Mouse (Mus musculus): ENCODE data around the gene Cmklr1. TPM values are rescaled to one million over a fixed set of nuclear protein-coding genes. Genes with fewer than 3 reads are reported as not detected.

Gene Cmklr1
- polyA plus RNA-seq, 1 experiment from 2014 or later = 2.2 TPM

- ATAC-seq (ENCODE audit: insufficient number of reproducible peaks, insufficient read depth, low FRiP score, low read depth) = no peak
- Histone ChIP-seq H3K4me1 (ENCODE audit: control insufficient read depth in 2 of 2, insufficient read depth in 2 of 2, low read length in 2 of 2) (no peaks in the 10 kb centered on the region), H3K4me3 (ENCODE audit: control insufficient read depth in 1 of 2, insufficient read depth in 1 of 2, low read depth in 1 of 2, low read length in 2 of 2) (no peak overlapping the region), H3K27me3 (ENCODE audit: control insufficient read depth, insufficient read depth, low read length) (no peaks in the 10 kb centered on the region), H3K4me2 (ENCODE audit: low read length) (no peak overlapping the region), H3K9me3 (ENCODE audit: control insufficient read depth, low read length) (no peaks in the 10 kb centered on the region), H3K27ac (replicated peaks in 1 of 2; ENCODE audit: control insufficient read depth in 1 of 2, insufficient read depth in 1 of 2, low read depth in 2 of 2, low read length in 2 of 2) (no peak overlapping the region), H3K36me3 (ENCODE audit: control insufficient read depth, insufficient read depth, low read length) (no peaks in the 10 kb centered on the region), H3K9ac (ENCODE audit: low read length) (no peak overlapping the region)
- 56% methylated on average over 5 of the region's 5 CpGs for WGBS
Observed at GRCm38 (mm10) chr5:113685471-113685870, 35.2 kb upstream of the Cmklr1 start.

- no peak overlapping the region for H3K27ac ChIP-seq (replicated peaks in 1 of 2; ENCODE audit: control insufficient read depth in 1 of 2, insufficient read depth in 1 of 2, low read depth in 2 of 2, low read length in 2 of 2)
- no peaks in the 10 kb centered on the region for H3K27me3 ChIP-seq (ENCODE audit: control insufficient read depth, insufficient read depth, low read length)
- no peak overlapping the region for H3K9ac ChIP-seq (ENCODE audit: low read length)
- H3K36me3 ChIP-seq (ENCODE audit: control insufficient read depth, insufficient read depth, low read length) = no peaks in the 10 kb centered on the region
- 78% methylated on average over 5 of the region's 5 CpGs for WGBS
- H3K4me2 ChIP-seq (ENCODE audit: low read length) = no peak overlapping the region
- H3K4me1 ChIP-seq (ENCODE audit: control insufficient read depth in 2 of 2, insufficient read depth in 2 of 2, low read length in 2 of 2) = no peaks in the 10 kb centered on the region
- ATAC-seq (ENCODE audit: insufficient number of reproducible peaks, insufficient read depth, low FRiP score, low read depth) = no peak
- H3K9me3 ChIP-seq (ENCODE audit: control insufficient read depth, low read length) = no peaks in the 10 kb centered on the region
- no peak overlapping the region for H3K4me3 ChIP-seq (ENCODE audit: control insufficient read depth in 1 of 2, insufficient read depth in 1 of 2, low read depth in 1 of 2, low read length in 2 of 2)
Observed at GRCm38 (mm10) chr5:113683246-113683645, 33.0 kb upstream of the Cmklr1 start.

DNA sequence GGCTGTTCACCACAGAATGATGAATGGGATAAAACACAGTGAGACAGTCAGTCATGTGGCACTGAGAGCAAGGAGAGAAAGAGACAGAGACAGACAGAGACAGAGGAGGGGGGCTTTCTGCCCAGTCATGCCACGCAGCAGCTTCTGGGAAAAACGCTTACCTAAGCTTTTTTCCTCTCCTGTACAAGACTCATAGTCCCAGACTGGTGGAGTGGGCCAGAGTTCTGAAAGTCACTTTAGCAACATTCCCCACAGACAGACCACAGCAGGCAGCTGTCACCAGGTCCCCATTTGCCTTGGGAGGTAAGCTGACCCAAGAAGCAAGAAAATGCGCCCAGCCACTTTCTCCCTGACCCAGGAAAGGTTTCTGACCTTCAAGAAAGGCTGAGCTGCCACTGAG lies 32.2 kb upstream of the Cmklr1 start:
- no peak overlapping the region for H3K27ac ChIP-seq (replicated peaks in 1 of 2; ENCODE audit: control insufficient read depth in 1 of 2, insufficient read depth in 1 of 2, low read depth in 2 of 2, low read length in 2 of 2)
- no peak for ATAC-seq (ENCODE audit: insufficient number of reproducible peaks, insufficient read depth, low FRiP score, low read depth)
- no peak overlapping the region for H3K4me3 ChIP-seq (ENCODE audit: control insufficient read depth in 1 of 2, insufficient read depth in 1 of 2, low read depth in 1 of 2, low read length in 2 of 2)
- no peaks in the 10 kb centered on the region for H3K36me3 ChIP-seq (ENCODE audit: control insufficient read depth, insufficient read depth, low read length)
- no peaks in the 10 kb centered on the region for H3K4me1 ChIP-seq (ENCODE audit: control insufficient read depth in 2 of 2, insufficient read depth in 2 of 2, low read length in 2 of 2)
- H3K27me3 ChIP-seq (ENCODE audit: control insufficient read depth, insufficient read depth, low read length) = no peaks in the 10 kb centered on the region
- no peak overlapping the region for H3K9ac ChIP-seq (ENCODE audit: low read length)
- H3K9me3 ChIP-seq (ENCODE audit: control insufficient read depth, low read length) = no peaks in the 10 kb centered on the region
- no peak overlapping the region for H3K4me2 ChIP-seq (ENCODE audit: low read length)
- 71% methylated on average over 3 of the region's 3 CpGs for WGBS

DNA sequence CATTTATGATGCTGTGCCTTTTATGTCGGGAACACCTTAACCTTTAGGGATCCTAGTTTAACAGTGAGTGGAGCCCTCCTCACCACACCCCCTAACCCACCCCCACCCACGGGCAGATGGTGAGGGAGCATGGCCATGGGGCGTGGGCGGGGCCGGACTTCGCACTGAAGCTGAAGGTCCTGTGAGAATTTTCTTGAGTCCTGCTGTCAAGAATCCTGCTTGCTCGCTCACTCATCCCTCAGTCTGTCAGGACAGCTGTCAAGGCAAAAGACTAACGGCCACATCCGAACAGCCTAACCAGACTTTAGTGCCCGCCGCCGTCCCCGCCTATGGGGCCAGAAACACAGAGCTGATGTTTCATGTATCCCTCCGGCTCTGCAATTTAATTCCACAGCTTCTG lies 31.0 kb upstream of the Cmklr1 start:
- 77% methylated on average over 14 of the region's 14 CpGs for WGBS
- Histone ChIP-seq H3K27ac (replicated peaks in 1 of 2; ENCODE audit: control insufficient read depth in 1 of 2, insufficient read depth in 1 of 2, low read depth in 2 of 2, low read length in 2 of 2) (no peak overlapping the region), H3K9me3 (ENCODE audit: control insufficient read depth, low read length) (no peaks in the 10 kb centered on the region), H3K4me2 (ENCODE audit: low read length) (no peak overlapping the region), H3K9ac (ENCODE audit: low read length) (no peak overlapping the region), H3K36me3 (ENCODE audit: control insufficient read depth, insufficient read depth, low read length) (no peaks in the 10 kb centered on the region), H3K27me3 (ENCODE audit: control insufficient read depth, insufficient read depth, low read length) (no peaks in the 10 kb centered on the region), H3K4me3 (ENCODE audit: control insufficient read depth in 1 of 2, insufficient read depth in 1 of 2, low read depth in 1 of 2, low read length in 2 of 2) (no peak overlapping the region), H3K4me1 (ENCODE audit: control insufficient read depth in 2 of 2, insufficient read depth in 2 of 2, low read length in 2 of 2) (no peaks in the 10 kb centered on the region)
- ATAC-seq (ENCODE audit: insufficient number of reproducible peaks, insufficient read depth, low FRiP score, low read depth) = no peak

GRCm38 (mm10) chr5:113679509-113679908 lies 29.3 kb upstream of the Cmklr1 start:
- Histone ChIP-seq H3K9ac (ENCODE audit: low read length) (no peak overlapping the region), H3K27ac (replicated peaks in 1 of 2; ENCODE audit: control insufficient read depth in 1 of 2, insufficient read depth in 1 of 2, low read depth in 2 of 2, low read length in 2 of 2) (no peak overlapping the region), H3K4me2 (ENCODE audit: low read length) (no peak overlapping the region), H3K4me1 (ENCODE audit: control insufficient read depth in 2 of 2, insufficient read depth in 2 of 2, low read length in 2 of 2) (no peaks in the 10 kb centered on the region), H3K27me3 (ENCODE audit: control insufficient read depth, insufficient read depth, low read length) (no peaks in the 10 kb centered on the region), H3K9me3 (ENCODE audit: control insufficient read depth, low read length) (no peaks in the 10 kb centered on the region), H3K4me3 (ENCODE audit: control insufficient read depth in 1 of 2, insufficient read depth in 1 of 2, low read depth in 1 of 2, low read length in 2 of 2) (no peak overlapping the region), H3K36me3 (ENCODE audit: control insufficient read depth, insufficient read depth, low read length) (no peaks in the 10 kb centered on the region)
- no peak for ATAC-seq (ENCODE audit: insufficient number of reproducible peaks, insufficient read depth, low FRiP score, low read depth)
- WGBS = 82% methylated on average over 4 of the region's 4 CpGs

DNA sequence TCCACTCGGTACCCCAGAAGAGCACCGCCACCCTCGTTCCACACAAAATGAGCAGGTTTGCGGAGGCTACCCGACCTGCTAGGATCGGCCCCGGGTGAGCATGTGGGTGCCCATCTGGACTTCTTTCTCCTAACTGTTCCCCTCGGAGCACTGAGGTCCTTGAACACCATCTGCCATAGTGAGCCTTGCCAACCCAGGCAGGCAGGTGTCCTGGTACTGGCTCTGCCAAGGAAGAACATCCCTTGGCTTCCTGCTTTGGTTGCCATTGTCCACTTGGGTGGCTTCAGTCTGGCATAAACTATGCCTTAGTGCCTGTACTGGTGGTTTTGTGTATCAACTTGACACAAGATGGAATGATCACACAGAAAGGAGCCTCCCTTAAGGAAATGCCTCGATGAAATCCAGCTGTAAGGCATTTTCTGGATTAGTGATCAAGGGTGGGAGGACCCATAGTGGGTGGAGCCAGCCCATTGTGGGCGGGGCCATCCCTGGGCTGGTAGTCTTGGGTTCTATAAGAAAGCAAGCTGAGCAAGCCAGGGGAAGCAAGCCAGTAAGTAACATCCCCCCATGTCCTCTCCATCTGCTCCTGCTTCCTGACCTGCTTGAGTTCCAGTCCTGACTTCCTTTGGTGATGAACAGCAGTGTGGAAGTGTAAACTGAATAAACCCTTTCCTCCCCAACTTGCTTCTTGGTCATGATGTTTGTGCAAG lies 28.7 kb upstream of the Cmklr1 start:
- no peak overlapping the region for H3K4me2 ChIP-seq (ENCODE audit: low read length)
- H3K9me3 ChIP-seq (ENCODE audit: control insufficient read depth, low read length) = no peaks in the 10 kb centered on the region
- no peak overlapping the region for H3K4me3 ChIP-seq (ENCODE audit: control insufficient read depth in 1 of 2, insufficient read depth in 1 of 2, low read depth in 1 of 2, low read length in 2 of 2)
- no peaks in the 10 kb centered on the region for H3K27me3 ChIP-seq (ENCODE audit: control insufficient read depth, insufficient read depth, low read length)
- H3K9ac ChIP-seq (ENCODE audit: low read length) = no peak overlapping the region
- 76% methylated on average over 10 of the region's 10 CpGs for WGBS
- ATAC-seq (ENCODE audit: insufficient number of reproducible peaks, insufficient read depth, low FRiP score, low read depth) = no peak
- no peaks in the 10 kb centered on the region for H3K4me1 ChIP-seq (ENCODE audit: control insufficient read depth in 2 of 2, insufficient read depth in 2 of 2, low read length in 2 of 2)
- no peak overlapping the region for H3K27ac ChIP-seq (replicated peaks in 1 of 2; ENCODE audit: control insufficient read depth in 1 of 2, insufficient read depth in 1 of 2, low read depth in 2 of 2, low read length in 2 of 2)
- H3K36me3 ChIP-seq (ENCODE audit: control insufficient read depth, insufficient read depth, low read length) = no peaks in the 10 kb centered on the region

- 66% methylated on average over 6 of the region's 7 CpGs for WGBS
- no peak overlapping the region for H3K4me3 ChIP-seq (ENCODE audit: control insufficient read depth in 1 of 2, insufficient read depth in 1 of 2, low read depth in 1 of 2, low read length in 2 of 2)
- ATAC-seq (ENCODE audit: insufficient number of reproducible peaks, insufficient read depth, low FRiP score, low read depth) = no peak
Observed at GRCm38 (mm10) chr5:113677541-113677940, 27.3 kb upstream of the Cmklr1 start.

DNA sequence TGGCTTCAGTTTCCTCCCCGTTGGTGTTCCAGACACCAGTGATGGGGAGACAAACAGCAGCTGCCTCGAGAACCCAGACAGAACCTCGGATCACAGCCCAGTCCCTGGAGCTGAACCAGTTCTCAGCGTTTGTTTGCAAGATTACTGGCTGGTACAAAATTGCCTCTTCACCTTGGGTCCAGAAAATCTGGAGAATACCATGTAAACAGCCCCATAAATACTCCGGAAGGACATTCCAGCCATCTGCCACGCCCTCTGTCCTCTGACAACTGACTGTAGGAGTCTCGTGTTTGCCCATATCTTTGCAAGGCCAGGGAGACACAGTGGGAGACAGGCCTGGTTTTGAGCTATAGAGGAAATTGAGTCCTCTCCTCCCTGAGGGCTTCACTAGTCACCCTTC lies 24.6 kb upstream of the Cmklr1 start:
- Histone ChIP-seq H3K36me3 (ENCODE audit: control insufficient read depth, insufficient read depth, low read length) (no peaks in the 10 kb centered on the region), H3K27me3 (ENCODE audit: control insufficient read depth, insufficient read depth, low read length) (no peaks in the 10 kb centered on the region), H3K4me1 (ENCODE audit: control insufficient read depth in 2 of 2, insufficient read depth in 2 of 2, low read length in 2 of 2) (no peaks in the 10 kb centered on the region; a peak in 1 of 4 replicates), H3K4me3 (ENCODE audit: control insufficient read depth in 1 of 2, insufficient read depth in 1 of 2, low read depth in 1 of 2, low read length in 2 of 2) (no peak overlapping the region), H3K27ac (replicated peaks in 1 of 2; ENCODE audit: control insufficient read depth in 1 of 2, insufficient read depth in 1 of 2, low read depth in 2 of 2, low read length in 2 of 2) (no peak overlapping the region), H3K9ac (ENCODE audit: low read length) (no peak overlapping the region), H3K9me3 (ENCODE audit: control insufficient read depth, low read length) (no peaks in the 10 kb centered on the region), H3K4me2 (ENCODE audit: low read length) (no peak overlapping the region)
- WGBS = 55% methylated on average over 7 of the region's 7 CpGs
- no peak for ATAC-seq (ENCODE audit: insufficient number of reproducible peaks, insufficient read depth, low FRiP score, low read depth)

More at GRCm38 (mm10) chr5:113677541-113677940, 27.3 kb upstream of the Cmklr1 start:
- Histone ChIP-seq H3K36me3 (ENCODE audit: control insufficient read depth, insufficient read depth, low read length) (no peaks in the 10 kb centered on the region), H3K4me2 (ENCODE audit: low read length) (no peak overlapping the region), H3K4me1 (ENCODE audit: control insufficient read depth in 2 of 2, insufficient read depth in 2 of 2, low read length in 2 of 2) (no peaks in the 10 kb centered on the region; a peak in 1 of 4 replicates), H3K27me3 (ENCODE audit: control insufficient read depth, insufficient read depth, low read length) (no peaks in the 10 kb centered on the region), H3K27ac (replicated peaks in 1 of 2; ENCODE audit: control insufficient read depth in 1 of 2, insufficient read depth in 1 of 2, low read depth in 2 of 2, low read length in 2 of 2) (no peak overlapping the region), H3K9me3 (ENCODE audit: control insufficient read depth, low read length) (no peaks in the 10 kb centered on the region), H3K9ac (ENCODE audit: low read length) (no peak overlapping the region)

Measured in heart, embryonic 14.5 days (tissue).